Mouse (Mus musculus): Measurements from ENCODE around the gene Bcl3. TPM values are rescaled to one million over a fixed set of nuclear protein-coding genes. Genes with fewer than 3 reads are reported as not detected.
"Not testable (repeated sequence)": the region's sequence is repeated elsewhere in the genome, so short reads cannot be mapped to it uniquely, and the experiment has no call there.

Gene Bcl3
- total and polyA plus RNA-seq, 2 experiments from 2014 or later: 0.43 to 0.86 TPM

- H3K27me3 ChIP-seq (ENCODE audit: insufficient read depth, low read length): peaks cover 14% of the 10 kb centered on the region
- H3K36me3 ChIP-seq (ENCODE audit: insufficient read depth): no peaks in the 10 kb centered on the region
- no peak overlapping the region for H3K9ac ChIP-seq
- TF ChIP-seq CTCF (IDR thresholded peaks at IDR 0.05; ENCODE audit: low read depth): no peak
- H3K9me3 ChIP-seq (ENCODE audit: low read length): no peaks in the 10 kb centered on the region
- no peak overlapping the region for H3K27ac ChIP-seq (ENCODE audit: low read depth, low read length)
- H3K4me2 ChIP-seq (ENCODE audit: low read depth): no peak overlapping the region
- H3K4me1 ChIP-seq (ENCODE audit: insufficient read depth): no peaks in the 10 kb centered on the region
- DNase-seq (no peak), ATAC-seq (no peak)
- WGBS: 87% methylated on average over 19 of the region's 19 CpGs
- H3K4me3 ChIP-seq (ENCODE audit: low read depth, low read length): no peak overlapping the region
Measured at GRCm38 (mm10) chr7:19792701-19793630, 29.6 kb downstream of the Bcl3 start.

DNA sequence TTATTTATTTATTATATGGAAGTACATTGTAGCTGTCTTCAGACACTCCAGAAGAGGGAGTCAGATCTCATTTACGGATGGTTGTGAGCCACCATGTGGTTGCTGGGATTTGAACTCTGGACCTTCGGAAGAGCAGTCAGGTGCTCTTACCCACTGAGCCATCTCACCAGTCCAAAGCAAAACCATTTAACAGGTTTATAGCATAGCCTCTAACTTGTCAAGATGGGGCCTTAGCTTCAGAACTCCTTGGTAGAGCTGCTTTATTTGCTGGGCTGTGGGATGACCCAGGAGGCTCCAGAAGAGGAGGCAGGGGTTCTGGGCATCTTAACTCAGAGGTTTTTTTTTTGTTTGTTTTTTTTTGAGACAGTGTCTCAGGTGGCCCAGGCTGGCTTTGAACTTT is 31.1 kb downstream of the Bcl3 start:
- not testable (repeated sequence) for H3K4me2 ChIP-seq (ENCODE audit: low read depth); H3K9ac ChIP-seq; ATAC-seq; H3K27me3 ChIP-seq (ENCODE audit: insufficient read depth, low read length); H3K4me3 ChIP-seq (ENCODE audit: low read depth, low read length); DNase-seq; H3K36me3 ChIP-seq (ENCODE audit: insufficient read depth); H3K9me3 ChIP-seq (ENCODE audit: low read length); H3K27ac ChIP-seq (ENCODE audit: low read depth, low read length); H3K4me1 ChIP-seq (ENCODE audit: insufficient read depth)
- 93% methylated on average over 2 of the region's 2 CpGs for WGBS

GRCm38 (mm10) chr7:19789904-19790347 is 32.6 kb downstream of the Bcl3 start:
- 3% methylated on average over 19 of the region's 19 CpGs for WGBS
- H3K36me3 ChIP-seq (ENCODE audit: insufficient read depth): no peaks in the 10 kb centered on the region
- peak; percentile 96 for TF ChIP-seq CTCF (IDR thresholded peaks at IDR 0.05; ENCODE audit: low read depth)
- DNase-seq (peak; percentile 91), ATAC-seq (peak; percentile 74)
- no peak overlapping the region for H3K27ac ChIP-seq (ENCODE audit: low read depth, low read length)
- peak overlapping the region; percentile 63 for H3K4me2 ChIP-seq (ENCODE audit: low read depth)
- no peaks in the 10 kb centered on the region for H3K27me3 ChIP-seq (ENCODE audit: insufficient read depth, low read length)
- H3K4me3 ChIP-seq (ENCODE audit: low read depth, low read length): peak overlapping the region; percentile 27
- H3K9me3 ChIP-seq (ENCODE audit: low read length): no peaks in the 10 kb centered on the region
- peak overlapping the region; percentile 50; the same call in 1 of the 2 replicates for H3K9ac ChIP-seq
- no peaks in the 10 kb centered on the region for H3K4me1 ChIP-seq (ENCODE audit: insufficient read depth)

GRCm38 (mm10) chr7:19785874-19786458 is 36.6 kb downstream of the Bcl3 start:
- Histone ChIP-seq H3K9ac (no peak overlapping the region), H3K27ac (ENCODE audit: low read depth, low read length) (no peak overlapping the region), H3K4me1 (ENCODE audit: insufficient read depth) (no peaks in the 10 kb centered on the region), H3K36me3 (ENCODE audit: insufficient read depth) (no peaks in the 10 kb centered on the region), H3K4me3 (ENCODE audit: low read depth, low read length) (no peak overlapping the region), H3K4me2 (ENCODE audit: low read depth) (no peak overlapping the region), H3K27me3 (ENCODE audit: insufficient read depth, low read length) (no peaks in the 10 kb centered on the region), H3K9me3 (ENCODE audit: low read length) (no peaks in the 10 kb centered on the region)
- ATAC-seq (no peak), DNase-seq (no peak)
- WGBS: 45% methylated on average over 12 of the region's 12 CpGs
- TF ChIP-seq CTCF (IDR thresholded peaks at IDR 0.05; ENCODE audit: low read depth): no peak

GRCm38 (mm10) chr7:19784764-19785535 is 37.6 kb downstream of the Bcl3 start:
- WGBS: 55% methylated on average over 11 of the region's 11 CpGs
- no peak overlapping the region for H3K27ac ChIP-seq (ENCODE audit: low read depth, low read length)
- H3K36me3 ChIP-seq (ENCODE audit: insufficient read depth): no peaks in the 10 kb centered on the region
- no peak overlapping the region for H3K9ac ChIP-seq
- DNase-seq: no peak
- ATAC-seq: no peak
- no peak overlapping the region for H3K4me3 ChIP-seq (ENCODE audit: low read depth, low read length)
- H3K4me2 ChIP-seq (ENCODE audit: low read depth): no peak overlapping the region
- no peaks in the 10 kb centered on the region for H3K27me3 ChIP-seq (ENCODE audit: insufficient read depth, low read length)
- H3K4me1 ChIP-seq (ENCODE audit: insufficient read depth): no peaks in the 10 kb centered on the region
- H3K9me3 ChIP-seq (ENCODE audit: low read length): no peaks in the 10 kb centered on the region
- peak; percentile 36; the same call in 1 of the 2 replicates for TF ChIP-seq CTCF (IDR thresholded peaks at IDR 0.05; ENCODE audit: low read depth)

DNA sequence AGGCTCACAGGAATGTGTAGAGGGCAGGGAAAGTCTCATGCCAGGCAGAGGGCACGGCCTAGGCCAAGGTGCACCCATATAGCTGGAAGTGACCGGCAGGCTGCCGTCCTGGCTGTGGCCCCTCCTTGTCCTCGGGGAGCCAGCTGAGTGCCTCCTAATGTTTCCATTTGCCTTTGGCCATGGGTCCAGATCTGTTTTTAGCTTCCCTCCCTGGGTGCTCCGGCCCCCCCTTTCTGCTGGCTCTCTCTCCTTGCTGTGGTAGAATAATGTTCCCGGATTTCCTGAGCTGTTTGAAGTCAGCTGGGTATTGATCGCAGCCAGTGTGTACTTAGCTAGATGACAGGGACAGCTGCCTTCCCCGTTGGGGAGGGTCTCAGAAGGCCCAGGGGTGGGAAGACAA is 38.9 kb downstream of the Bcl3 start:
- Histone ChIP-seq H3K4me1 (ENCODE audit: insufficient read depth) (no peaks in the 10 kb centered on the region), H3K9ac (no peak overlapping the region), H3K4me3 (ENCODE audit: low read depth, low read length) (no peak overlapping the region), H3K27me3 (ENCODE audit: insufficient read depth, low read length) (no peaks in the 10 kb centered on the region), H3K4me2 (ENCODE audit: low read depth) (no peak overlapping the region), H3K36me3 (ENCODE audit: insufficient read depth) (no peaks in the 10 kb centered on the region), H3K27ac (ENCODE audit: low read depth, low read length) (no peak overlapping the region), H3K9me3 (ENCODE audit: low read length) (no peaks in the 10 kb centered on the region)
- no peak for TF ChIP-seq CTCF (IDR thresholded peaks at IDR 0.05; ENCODE audit: low read depth)
- 80% methylated on average over 8 of the region's 8 CpGs for WGBS
- no peak for ATAC-seq
- DNase-seq: no peak

Measured in forebrain, postnatal 0 days (tissue).